Mouse (Mus musculus) liver, embryonic 14.5 days (tissue): Measurements from ENCODE around the gene Nek3. TPM values are rescaled to one million over a fixed set of nuclear protein-coding genes. Genes with fewer than 3 reads are reported as not detected.
A peak's percentile ranks its signal among the peaks of the same experiment; 100 is the strongest.

ENCODE experiments used
- ATAC-seq: fragments of 200-750 bp; cut with Nextera tagmentation; 2 replicates; pipeline ENCODE4 v1.8.0; 2017; ENCODE audit warnings: moderate number of reproducible peaks, mild to moderate bottlenecking, moderate library complexity; ENCODE audit not compliant: insufficient read depth
- DNase-seq, 3 experiments: peaks; one replicate each; pipeline ENCODE4 v3.0.0-alpha.2; 2012 to 2013; ENCODE audit warnings: low read depth in 3 of 3, low spot score in 3 of 3
- H3K27ac ChIP-seq: fragments of 300-500 bp; sonication (generic); 2 replicates; pipeline ENCODE4 v1.5.1; 2014; ENCODE audit warnings: moderate library complexity, mild to moderate bottlenecking, control low read depth, inconsistent platforms
- H3K27me3 ChIP-seq: fragments of 300-500 bp; sonication (generic); 2 replicates; pipeline ENCODE4 v1.6.1; 2014; ENCODE audit warnings: mild to moderate bottlenecking, low read length, moderate library complexity; ENCODE audit not compliant: control insufficient read depth, insufficient read depth
- H3K36me3 ChIP-seq: fragments of 300-500 bp; sonication (generic); replicated peaks from 2 replicates; pipeline ENCODE4 v1.6.1; 2014; ENCODE audit warnings: low read depth; ENCODE audit not compliant: control insufficient read depth, insufficient read depth
- H3K4me1 ChIP-seq, 2 experiments: fragments of 200-500 bp in 1 of 2; fragments of 300-500 bp in 1 of 2; sonication (generic) in 1 of 2; replicated peaks; 2 replicates each; pipeline ENCODE4 v1.6.1; 2012 to 2014; ENCODE audit warnings: antibody characterized with exemption in 1 of 2, inconsistent platforms in 1 of 2, low read length in 1 of 2; ENCODE audit not compliant: control insufficient read depth in 2 of 2, insufficient read depth in 2 of 2
- H3K4me2 ChIP-seq: fragments of 300-500 bp; sonication (generic); 2 replicates; pipeline ENCODE4 v1.6.1; 2014; ENCODE audit warnings: low read depth, mild to moderate bottlenecking, control low read depth, moderate library complexity
- H3K4me3 ChIP-seq, 2 experiments: fragments of 200-500 bp in 1 of 2; fragments of 300-500 bp in 1 of 2; sonication (generic) in 1 of 2; 2 replicates each; pipeline ENCODE4 v1.5.1; 2012 to 2014; ENCODE audit warnings: low read depth in 2 of 2, low read length in 2 of 2, mild to moderate bottlenecking in 2 of 2, control low read depth in 1 of 2, inconsistent platforms in 1 of 2, moderate library complexity in 1 of 2; ENCODE audit not compliant: insufficient read depth in 1 of 2
- H3K9ac ChIP-seq: fragments of 300-500 bp; sonication (generic); replicated peaks from 2 replicates; pipeline ENCODE4 v1.6.1; 2014; ENCODE audit warnings: mild to moderate bottlenecking, control low read depth, moderate library complexity
- H3K9me3 ChIP-seq: fragments of 300-500 bp; sonication (generic); 2 replicates; pipeline ENCODE4 v1.6.1; 2016; ENCODE audit warnings: low read length, mixed read lengths; ENCODE audit not compliant: control insufficient read depth
- CTCF ChIP-seq: IDR thresholded peaks from 2 replicates; pipeline ENCODE4 v1.5.1; 2016; ENCODE audit warnings: antibody characterized with exemption, low read depth, control low read depth
- EP300 ChIP-seq: IDR thresholded peaks from 2 replicates; pipeline ENCODE4 v1.6.1; 2016; ENCODE audit warnings: antibody characterized with exemption, low read depth
- WGBS: fragments of 180-500 bp; shearing (Covaris S2); extraction: QIAGEN DNeasy Blood & Tissue Kit; methylation state at CpG from one replicate; pipeline ENCODE4 v1.1.7; 2014; ENCODE audit not compliant: insufficient replicate concordance; 5-methylcytosine and 5-hydroxymethylcytosine counted together
- polyA plus RNA-seq, 2 experiments: library from polyadenylated mRNA; depleted of rRNA in 1 of 2; stranded (reverse) in 1 of 2; unstranded in 1 of 2; fragments of >200 nt; fragmentation: Nextera tagmentation in 1 of 2; extraction: Ambion mirVana in 1 of 2; gene quantifications; 2 replicates each; pipeline versions ENCODE4 v1.2.1 to v1.2.3; 2012 to 2014

Nek3 gene
- polyA plus RNA-seq, 2 experiments: 1.7 to 1.8 TPM

DNA sequence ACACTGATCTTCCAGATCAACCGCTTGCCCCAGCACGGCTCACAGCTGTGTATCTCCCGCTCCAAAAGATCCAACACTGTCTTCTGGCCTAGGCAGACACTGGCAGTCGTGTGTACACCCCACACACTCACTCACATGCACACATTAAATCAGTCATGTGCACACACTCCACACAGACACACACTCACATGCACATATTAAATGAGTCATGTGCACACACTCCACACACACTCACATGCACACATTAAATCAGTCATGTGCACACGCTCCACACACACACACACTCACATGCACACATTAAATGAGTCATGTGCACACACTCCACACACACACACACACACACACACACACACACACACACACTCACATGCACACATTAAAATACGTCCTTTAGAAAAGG, 31.7 kb upstream of the Nek3 start:
- 77% methylated on average over 6 of the region's 6 CpGs for WGBS
- ATAC-seq: no peak
- Histone ChIP-seq H3K9ac (no peak overlapping the region), H3K4me3 (no peak overlapping the region), H3K4me1 (peaks cover 5 to 9% of the 10 kb centered on the region in 2 experiments; a peak in 3 of 4 replicates), H3K9me3 (no peaks in the 10 kb centered on the region), H3K4me2 (no peak overlapping the region), H3K36me3 (no peaks in the 10 kb centered on the region), H3K27me3 (no peaks in the 10 kb centered on the region), H3K27ac (no peak overlapping the region)
- DNase-seq: no peak
- TF ChIP-seq CTCF: no peak
- no peak for TF ChIP-seq EP300

DNA sequence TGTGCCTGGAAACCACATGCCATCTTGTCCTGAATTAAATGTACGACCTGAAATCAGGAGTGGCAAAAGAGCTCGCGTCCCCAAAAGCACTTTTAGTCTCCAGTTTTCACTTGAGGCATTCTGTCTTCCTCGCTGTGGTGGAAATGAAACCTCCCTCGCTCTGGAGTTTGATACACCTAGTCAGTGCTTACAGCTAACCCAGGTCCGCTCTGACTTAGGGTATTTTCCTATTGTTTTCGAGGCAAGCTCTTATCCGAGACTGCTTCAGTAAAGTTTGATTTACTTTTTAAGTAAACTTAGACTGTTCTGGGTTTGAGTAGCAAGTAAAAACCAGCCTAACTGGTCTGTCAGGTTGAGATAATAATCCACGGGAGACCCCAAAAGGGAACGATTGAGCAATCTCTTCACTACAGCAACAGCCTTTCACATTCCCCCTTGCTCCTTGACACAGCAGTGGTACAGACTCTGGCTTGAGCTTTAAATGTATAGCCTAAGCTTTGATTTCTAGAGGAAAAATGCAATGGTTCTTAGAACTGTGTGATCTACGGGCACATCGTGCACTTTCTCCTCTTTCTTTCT, 27.3 kb upstream of the Nek3 start:
- H3K9ac ChIP-seq: peak overlapping the region; percentile 93
- WGBS: 10% methylated on average over 12 of the region's 12 CpGs
- DNase-seq (peak in 2 of 3 experiments; percentile 19 to 27), ATAC-seq (0 out of 2 replicates have a peak, but pooled peaks have one; percentile 23)
- H3K4me3 ChIP-seq: peak overlapping the region; percentile 73 to 94
- H3K9me3 ChIP-seq: no peaks in the 10 kb centered on the region
- no peaks in the 10 kb centered on the region for H3K36me3 ChIP-seq
- H3K4me2 ChIP-seq: peak overlapping the region; percentile 96
- H3K27ac ChIP-seq: peak overlapping the region; percentile 71
- no peaks in the 10 kb centered on the region for H3K27me3 ChIP-seq
- peaks cover 5 to 11% of the 10 kb centered on the region in 2 experiments; a peak in 3 of 4 replicates for H3K4me1 ChIP-seq
- no peak for TF ChIP-seq EP300
- no peak for TF ChIP-seq CTCF

DNA sequence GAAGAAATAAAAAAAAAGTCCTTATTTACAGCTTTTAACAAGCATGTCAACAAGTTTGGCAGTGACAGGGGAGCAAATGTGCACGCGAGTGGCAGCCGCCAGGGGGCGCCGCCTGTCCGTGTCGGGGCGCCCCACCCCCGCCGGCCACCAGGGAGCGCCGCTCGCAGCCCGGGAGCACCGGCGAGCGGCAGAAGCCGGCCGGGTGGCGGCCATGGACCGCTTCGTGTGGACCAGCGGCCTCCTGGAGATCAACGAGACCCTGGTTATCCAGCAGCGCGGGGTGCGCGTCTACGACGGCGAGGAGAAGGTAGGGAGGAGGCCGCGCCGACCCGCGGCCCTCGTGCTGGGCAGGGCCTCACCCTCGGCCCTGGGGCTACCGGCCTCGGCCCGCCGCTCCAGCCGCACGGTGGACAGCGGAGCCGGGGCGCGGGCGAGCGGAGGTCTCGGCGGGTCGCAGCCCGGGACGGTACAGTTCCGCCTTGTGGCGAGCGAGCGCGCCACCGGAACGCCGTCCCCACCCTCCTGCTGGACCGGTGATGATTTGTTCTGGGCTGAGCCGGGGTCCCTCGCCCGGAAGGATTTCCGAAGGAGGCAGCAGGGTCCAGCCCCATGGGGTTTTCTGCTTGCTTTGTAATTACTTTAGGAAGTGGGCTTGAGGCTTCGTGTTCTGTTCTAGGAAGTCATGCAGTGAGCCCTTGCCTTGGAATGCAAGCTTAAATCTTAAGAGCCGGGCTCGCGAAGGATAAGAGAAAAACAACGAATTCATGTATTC, 26.6 kb upstream of the Nek3 start, which contains the start of gene Vps36:
Gene Vps36 (plus strand): TSS at position 150 of the 772 bp plus-strand sequence.
- H3K27ac ChIP-seq: peak within 1 kb of the TSS; percentile 71
- TF ChIP-seq EP300 (no peak), CTCF (peak; percentile 89)
- peak within 1 kb of the TSS; percentile 93 for H3K9ac ChIP-seq
- H3K4me2 ChIP-seq: peak within 1 kb of the TSS; percentile 96
- peaks cover 5 to 11% of the 10 kb centered on the region in 2 experiments; a peak in 3 of 4 replicates for H3K4me1 ChIP-seq
- ATAC-seq: peak; percentile 93
- H3K27me3 ChIP-seq: no peaks in the 10 kb centered on the region
- under 1% methylated on average over 66 of the region's 73 CpGs for WGBS
- no peaks in the 10 kb centered on the region for H3K9me3 ChIP-seq
- peak; percentile 61 to 71 (median 64) for DNase-seq
- peak within 1 kb of the TSS; percentile 73 to 94 for H3K4me3 ChIP-seq
- no peaks in the 10 kb centered on the region for H3K36me3 ChIP-seq

DNA sequence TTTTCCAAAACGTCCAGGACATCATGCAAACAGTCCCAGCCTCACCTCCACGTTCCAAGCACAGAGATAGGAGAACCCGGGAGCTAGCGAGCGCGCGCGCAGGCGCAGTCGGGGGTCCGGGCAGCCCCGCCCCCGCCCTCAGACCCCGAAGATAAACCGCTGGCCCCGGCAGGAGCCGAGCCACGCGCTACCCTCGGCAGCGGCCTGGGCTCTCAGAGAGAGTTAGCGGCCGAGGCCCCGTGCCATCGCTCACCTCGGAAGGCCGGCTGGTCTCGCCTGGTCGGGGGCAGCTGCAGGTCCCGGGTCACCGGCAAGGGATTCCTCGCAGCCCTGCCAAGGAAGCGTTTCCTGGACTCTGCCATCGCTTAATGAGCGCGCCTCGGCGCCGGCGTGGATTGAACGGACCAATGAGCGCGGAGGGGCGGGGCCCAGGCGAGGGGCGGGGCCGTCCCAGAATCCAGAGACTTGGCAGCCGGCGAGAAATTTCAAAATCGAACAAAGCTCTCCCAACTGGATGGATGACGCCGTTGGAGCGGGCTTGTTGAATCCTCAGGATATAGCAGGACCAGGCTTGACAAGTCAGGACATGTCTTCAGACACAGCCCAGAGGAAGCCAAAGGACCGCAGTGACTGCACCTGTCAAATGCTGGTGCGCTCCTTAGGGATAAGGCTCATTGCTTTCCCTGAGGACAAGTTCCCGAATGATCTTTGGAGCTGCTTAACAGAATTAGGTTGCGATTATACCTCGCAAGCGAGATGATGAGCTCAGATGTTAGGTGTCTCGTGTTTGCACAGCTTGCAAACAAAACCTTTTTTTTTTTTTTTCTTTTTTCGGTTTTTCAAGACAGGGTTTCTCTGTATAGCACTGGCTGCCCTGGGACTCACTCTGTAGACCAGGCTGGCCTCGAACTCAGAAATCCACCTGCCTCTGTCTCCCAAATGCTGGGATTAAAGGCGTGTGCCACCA, 19.5 kb upstream of the Nek3 start, which contains the start of gene Ckap2:
Gene Ckap2 (minus strand): TSS at position 389 of the 967 bp plus-strand sequence.
- Histone ChIP-seq H3K27me3 (no peaks in the 10 kb centered on the region; the same call in 1 of the 2 replicates), H3K4me3 (peak within 1 kb of the TSS; percentile 71 to 72), H3K9ac (peak within 1 kb of the TSS; percentile 87), H3K4me1 (peaks cover 5 to 18% of the 10 kb centered on the region in 2 experiments; a peak in 3 of 4 replicates), H3K9me3 (no peaks in the 10 kb centered on the region), H3K36me3 (no peaks in the 10 kb centered on the region; the same call in 1 of the 2 replicates), H3K4me2 (peak within 1 kb of the TSS; percentile 98), H3K27ac (peak within 1 kb of the TSS; percentile 54)
- ATAC-seq: peak; percentile 94
- peak; percentile 83 to 87 (median 85) for DNase-seq
- TF ChIP-seq CTCF (no peak), EP300 (no peak)
- WGBS: 2% methylated on average over 63 of the region's 63 CpGs
